Mouse (Mus musculus): Measurements from ENCODE around the gene Il11.

Gene Il11

GRCm38 (mm10) chr7:4794631-4795168 is 12.0 kb upstream of the Il11 start:
- POLR2A ChIA-PET: interaction anchor here (0.6 to 25.1 kb wide), 61 partner anchors 10 to 316 kb away, joined by 3 to 989 read pairs (median 4); partner anchors contain the start of genes Cox6b2 (in 4 of the 4), Kmt5c (in 3 of the 4), Ube2s (in 3 of the 4) and Hspbp1 (in 2 of the 4)
- CTCF ChIA-PET: interaction anchor here in 2 of 4 experiments (0.5 to 2.0 kb wide), 5 partner anchors 12 to 72 kb away, joined by 3 to 10 read pairs (median 4); partner anchors contain the start of genes Cox6b2 (in 1 of the 2) and Kmt5c (in 1 of the 2)

- CTCF ChIA-PET: interaction anchor here in 2 of 4 experiments (0.6 to 1.4 kb wide), 6 partner anchors 13 to 284 kb away, joined by 3 to 5 read pairs (median 4); partner anchors contain the start of gene Cox6b2 (in 1 of the 2)
- POLR2A ChIA-PET: interaction anchor here (0.5 to 25.1 kb wide), 79 partner anchors 10 to 322 kb away, joined by 3 to 989 read pairs (median 9); partner anchors contain the start of genes Cox6b2 (in 4 of the 4), Kmt5c (in 3 of the 4), Ube2s (in 3 of the 4) and Hspbp1 (in 2 of the 4)
Observed at GRCm38 (mm10) chr7:4793674-4794073, 11.0 kb upstream of the Il11 start.

DNA sequence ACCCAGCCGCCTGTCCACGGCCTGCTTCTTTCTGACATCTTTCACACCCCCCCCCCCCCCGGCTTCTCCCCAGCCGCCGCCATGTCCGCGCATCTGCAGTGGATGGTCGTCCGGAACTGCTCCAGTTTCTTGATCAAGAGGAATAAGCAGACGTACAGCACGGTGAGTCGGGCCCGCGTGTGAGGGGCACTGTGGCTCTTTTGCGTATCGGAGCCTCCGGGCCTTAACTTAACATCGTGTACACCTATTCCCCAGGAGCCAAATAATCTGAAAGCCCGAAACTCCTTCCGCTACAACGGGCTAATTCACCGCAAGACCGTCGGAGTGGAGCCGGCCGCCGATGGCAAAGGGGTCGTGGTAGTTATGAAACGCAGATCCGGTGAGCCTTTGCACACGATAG is 10.6 kb upstream of the Il11 start:
- ChIA-PET CTCF (interaction anchor here in 3 of 4 experiments (0.5 to 1.3 kb wide), 17 partner anchors 13 to 1532 kb away, joined by 3 to 8 read pairs (median 3); partner anchors contain the start of genes Cnot3 (in 1 of the 3), Cox6b2 (in 1 of the 3) and Kmt5c (in 1 of the 3)), POLR2A (interaction anchor here (0.5 to 25.1 kb wide), 238 partner anchors 10 to 1569 kb away, joined by 3 to 989 read pairs (median 5); partner anchors contain the start of genes Cox6b2 (in 4 of the 4), Fam71e2 (in 4 of the 4), Tmem190 (in 4 of the 4) and Ube2s (in 4 of the 4))

DNA sequence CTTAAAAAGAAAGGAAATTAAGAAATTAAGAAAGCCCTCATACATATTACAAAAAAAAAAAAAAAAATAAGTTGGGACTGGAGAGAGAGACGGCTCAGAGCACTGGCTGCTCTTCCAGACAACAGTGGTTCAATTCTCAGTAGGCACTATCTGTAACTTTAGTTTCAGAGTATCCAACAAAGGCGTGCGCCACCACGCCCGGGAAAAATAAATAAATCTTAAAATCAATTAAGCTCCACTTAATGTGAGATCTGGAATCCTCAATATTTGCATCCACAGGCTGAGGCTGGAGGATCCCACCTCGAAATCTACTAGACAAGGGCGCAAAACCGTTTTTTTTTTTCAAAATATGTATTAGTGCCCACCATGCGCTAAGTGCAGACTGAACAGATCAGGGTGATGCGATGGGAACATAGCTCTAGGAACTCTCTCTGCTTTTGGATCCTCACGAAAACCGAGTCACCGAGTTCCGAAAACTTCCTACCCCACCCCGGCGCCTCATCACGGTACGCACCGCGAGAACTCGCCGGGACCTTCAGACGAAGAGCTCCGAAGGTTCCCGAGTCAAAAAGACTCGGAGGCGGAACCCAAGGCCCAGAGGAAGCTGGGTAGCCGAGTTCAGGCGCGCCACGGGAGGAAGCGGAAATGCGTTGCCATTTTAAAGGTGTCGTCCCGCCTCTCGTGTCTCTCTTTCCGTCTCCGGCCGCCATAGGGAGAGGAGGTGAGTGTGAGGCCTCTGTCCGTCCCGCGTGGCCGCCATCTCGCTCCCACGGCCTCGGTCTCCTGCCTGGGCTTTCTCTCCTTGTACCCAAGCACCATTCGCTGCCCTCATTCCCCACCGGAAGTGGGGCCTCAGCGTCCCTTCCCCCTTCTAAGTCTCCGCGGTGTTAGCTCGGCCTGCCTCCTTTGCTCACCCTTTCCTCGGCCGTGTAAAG is 9.9 kb upstream of the Il11 start, which contains the start of gene Rpl28:
TSS of gene Rpl28 (plus strand) at position 597 of the 935 bp plus-strand sequence.
- ChIA-PET POLR2A (interaction anchor here (0.5 to 25.1 kb wide), 265 partner anchors 9 to 1570 kb away, joined by 3 to 989 read pairs (median 5); partner anchors contain the start of genes Cox6b2 (in 4 of the 4), Fam71e2 (in 4 of the 4), Tmem190 (in 4 of the 4) and Ube2s (in 4 of the 4)), CTCF (interaction anchor here (0.5 to 1.3 kb wide), 21 partner anchors 14 to 1531 kb away, joined by 3 to 8 read pairs (median 3); partner anchors contain the start of genes Cnot3 (in 1 of the 4), Cox6b2 (in 1 of the 4) and Kmt5c (in 1 of the 4))

- POLR2A ChIA-PET: interaction anchor here (0.6 to 25.1 kb wide), 98 partner anchors 8 to 1499 kb away, joined by 3 to 989 read pairs (median 5); partner anchors contain the start of genes Cox6b2 (in 4 of the 4), Hspbp1 (in 3 of the 4), Isoc2a (in 3 of the 4) and Kmt5c (in 3 of the 4)
Observed at GRCm38 (mm10) chr7:4789436-4789935, 6.8 kb upstream of the Il11 start, which contains the start of gene Tmem238. Tmem238 (minus strand) TSS chr7:4789656.

DNA sequence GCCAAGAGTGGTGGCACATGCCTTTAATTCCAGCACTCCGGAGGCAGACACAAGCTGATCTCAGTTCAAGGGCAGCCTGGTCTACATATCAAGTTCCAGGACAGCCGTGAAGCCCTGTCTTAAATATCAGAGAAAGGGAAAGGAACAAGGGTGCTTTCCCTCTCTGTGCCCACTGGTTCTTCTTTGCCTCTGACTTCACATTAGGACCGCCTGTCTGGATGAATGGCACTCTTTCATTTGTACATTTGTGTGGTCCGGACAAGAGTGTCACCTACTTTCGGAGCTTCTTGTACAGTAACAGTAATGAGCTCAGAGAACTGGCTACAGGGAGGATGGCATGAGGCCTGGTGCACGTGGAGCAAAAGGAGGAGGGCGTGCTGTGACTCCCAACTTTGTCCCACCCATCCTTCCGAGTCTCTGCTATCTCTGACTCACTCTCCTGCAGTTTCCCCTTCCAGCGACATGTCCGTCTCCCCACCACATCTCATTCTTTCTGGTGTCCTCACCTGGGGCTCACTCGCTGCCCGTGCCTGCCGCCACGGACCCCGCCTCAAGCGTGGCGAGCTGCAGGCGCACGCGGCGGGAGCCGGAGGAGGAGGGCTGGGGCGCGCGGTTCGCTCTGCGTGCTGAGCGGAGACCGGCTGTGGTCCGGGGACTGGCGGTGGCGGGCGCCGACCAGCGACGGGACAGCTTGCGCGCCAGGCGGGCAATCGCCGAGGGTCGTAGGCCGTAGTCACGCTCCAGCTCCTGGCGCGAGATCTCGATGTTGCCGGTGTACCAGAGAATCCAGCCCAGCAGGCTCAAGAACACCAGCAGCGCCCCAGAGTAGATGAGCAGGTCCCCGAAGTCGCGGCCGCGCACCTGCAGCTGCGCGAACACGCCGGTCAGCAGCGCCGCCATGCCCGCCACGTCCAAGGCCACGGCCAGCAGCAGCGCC is 6.1 kb upstream of the Il11 start:
- CTCF ChIA-PET: interaction anchor here (0.5 to 1.6 kb wide), 8 partner anchors 12 to 241 kb away, joined by 3 to 6 read pairs (median 3); partner anchors contain the start of gene Syt5 (in 1 of the 4)
- POLR2A ChIA-PET: interaction anchor here (0.5 to 25.1 kb wide), 112 partner anchors 7 to 1572 kb away, joined by 3 to 989 read pairs (median 5); partner anchors contain the start of genes Cox6b2 (in 4 of the 4), Hspbp1 (in 3 of the 4), Isoc2a (in 3 of the 4) and Kmt5c (in 3 of the 4)

More at GRCm38 (mm10) chr7:4789436-4789935, 6.8 kb upstream of the Il11 start, which contains the start of gene Tmem238:
- CTCF ChIA-PET: interaction anchor here (0.7 to 1.6 kb wide), 7 partner anchors 12 to 244 kb away, joined by 3 to 6 read pairs (median 3); partner anchors contain the start of gene Syt5 (in 1 of the 4)

DNA sequence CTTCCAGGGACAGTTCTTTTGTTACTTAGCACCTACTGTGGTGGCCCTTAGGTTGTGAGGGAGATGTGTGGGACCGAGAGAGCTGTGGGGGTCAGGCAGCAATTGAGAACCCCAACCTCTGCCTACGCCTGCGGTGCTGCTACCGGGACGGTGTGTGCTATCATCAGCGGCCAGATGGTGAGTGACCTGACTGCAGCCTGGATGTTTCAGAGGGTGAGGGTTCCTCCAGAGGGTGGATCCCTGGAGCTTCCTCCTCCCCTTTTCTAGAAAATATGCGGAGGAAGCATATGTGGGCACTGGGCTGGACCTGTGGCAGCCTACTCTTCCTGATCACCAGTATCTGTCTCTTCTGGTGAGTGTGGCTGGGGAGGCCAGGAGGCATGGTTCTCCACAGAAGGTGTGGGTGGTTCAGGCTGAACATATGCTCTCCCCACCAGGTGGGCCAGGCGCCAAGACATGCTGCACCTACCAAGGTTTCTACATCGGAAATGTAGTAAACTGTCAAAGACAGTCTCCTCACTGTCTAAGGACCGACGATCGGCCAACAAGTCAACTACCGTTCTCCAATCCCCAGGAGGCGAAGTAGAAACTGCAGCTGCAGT is 1.1 kb upstream of the Il11 start:
- ChIA-PET POLR2A (interaction anchor here (0.6 to 9.8 kb wide), 28 partner anchors 9 to 285 kb away, joined by 3 to 132 read pairs (median 4); partner anchors contain the start of genes Rpl28 (in 4 of the 4), Cox6b2 (in 3 of the 4), Ube2s (in 3 of the 4) and Kmt5c (in 2 of the 4)), CTCF (interaction anchor here in 3 of 4 experiments (0.6 to 1.4 kb wide), 5 partner anchors 23 to 128 kb away, joined by 3 to 6 read pairs (median 3); partner anchors contain the start of genes Cox6b2 (in 1 of the 3) and Hspbp1 (in 1 of the 3))

GRCm38 (mm10) chr7:4782130-4782529 is 529 bp downstream of the Il11 start:
- POLR2A ChIA-PET: interaction anchor here in 3 of 4 experiments (0.7 to 9.8 kb wide), 21 partner anchors 7 to 222 kb away, joined by 3 to 132 read pairs (median 8); partner anchors contain the start of genes Rpl28 (in 3 of the 3), Cox6b2 (in 2 of the 3), Ube2s (in 2 of the 3) and Kmt5c (in 1 of the 3)

GRCm38 (mm10) chr7:4779921-4780320 is 2.7 kb downstream of the Il11 start:
- ChIA-PET POLR2A (interaction anchor here in 3 of 4 experiments (0.5 to 10.9 kb wide), 15 partner anchors 9 to 163 kb away, joined by 3 to 152 read pairs (median 9); partner anchors contain the start of genes Rpl28 (in 3 of the 3), Cox6b2 (in 2 of the 3), Tmem238 (in 2 of the 3) and Ube2s (in 1 of the 3)), CTCF (interaction anchor here in 1 of 4 experiments (1.1 kb wide), 1 partner anchor 27 kb away, joined by 3 read pairs; the partner anchor contains the start of gene Cox6b2)

More at GRCm38 (mm10) chr7:4782130-4782529, 529 bp downstream of the Il11 start:
- CTCF ChIA-PET: interaction anchor here in 2 of 4 experiments (0.6 to 1.5 kb wide), 3 partner anchors 77 to 254 kb away, joined by 3 to 4 read pairs (median 4); no protein-coding TSS in a partner anchor

DNA sequence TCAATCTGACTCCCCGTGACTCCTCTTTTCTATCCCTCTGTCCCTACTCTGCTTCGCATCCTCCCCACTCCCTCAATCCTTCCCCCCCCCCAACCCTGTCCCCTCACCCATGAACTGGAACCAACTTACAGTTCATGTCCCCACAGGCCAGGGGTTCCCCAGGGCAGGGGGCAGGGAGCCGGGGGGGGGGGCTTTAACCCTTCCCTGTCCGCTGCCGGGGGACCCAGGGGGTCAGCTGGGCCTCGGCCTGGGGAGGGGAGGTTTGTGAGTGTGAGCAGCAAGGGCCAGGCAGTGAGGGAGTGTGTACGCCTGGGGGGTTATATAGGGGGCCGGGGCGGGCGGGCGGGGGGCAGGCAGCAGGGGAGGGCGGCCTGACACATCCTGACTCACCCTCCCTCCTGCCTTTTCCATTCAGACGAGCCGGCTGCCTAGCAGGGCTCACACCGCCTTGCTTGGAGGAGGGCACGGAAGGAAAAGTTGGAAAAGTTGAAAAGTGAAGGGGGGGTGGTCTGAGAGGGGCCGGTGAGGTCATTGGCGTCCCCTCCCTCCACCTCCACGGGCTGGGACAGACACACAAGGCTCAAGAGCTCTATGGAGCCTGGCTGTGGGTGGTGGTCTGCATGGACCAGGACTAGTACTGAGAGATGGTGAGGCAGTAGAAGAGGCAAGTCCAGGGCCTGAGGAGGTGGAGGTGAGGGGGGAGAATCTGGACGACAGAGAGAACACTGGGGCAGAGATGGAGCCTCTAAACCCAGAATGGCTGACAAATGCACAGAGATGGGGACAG is 4.6 kb downstream of the Il11 start:
- POLR2A ChIA-PET: interaction anchor here (0.5 to 10.9 kb wide), 41 partner anchors 8 to 231 kb away, joined by 3 to 152 read pairs (median 7); partner anchors contain the start of genes Rpl28 (in 4 of the 4), Tmem238 (in 4 of the 4), Cox6b2 (in 3 of the 4) and Ube2s (in 3 of the 4)
- CTCF ChIA-PET: interaction anchor here in 3 of 4 experiments (0.5 to 1.3 kb wide), 4 partner anchors 11 to 221 kb away, joined by 3 to 10 read pairs (median 5); partner anchors contain the start of genes Shisa7 (in 1 of the 3) and Tmem238 (in 1 of the 3)

DNA sequence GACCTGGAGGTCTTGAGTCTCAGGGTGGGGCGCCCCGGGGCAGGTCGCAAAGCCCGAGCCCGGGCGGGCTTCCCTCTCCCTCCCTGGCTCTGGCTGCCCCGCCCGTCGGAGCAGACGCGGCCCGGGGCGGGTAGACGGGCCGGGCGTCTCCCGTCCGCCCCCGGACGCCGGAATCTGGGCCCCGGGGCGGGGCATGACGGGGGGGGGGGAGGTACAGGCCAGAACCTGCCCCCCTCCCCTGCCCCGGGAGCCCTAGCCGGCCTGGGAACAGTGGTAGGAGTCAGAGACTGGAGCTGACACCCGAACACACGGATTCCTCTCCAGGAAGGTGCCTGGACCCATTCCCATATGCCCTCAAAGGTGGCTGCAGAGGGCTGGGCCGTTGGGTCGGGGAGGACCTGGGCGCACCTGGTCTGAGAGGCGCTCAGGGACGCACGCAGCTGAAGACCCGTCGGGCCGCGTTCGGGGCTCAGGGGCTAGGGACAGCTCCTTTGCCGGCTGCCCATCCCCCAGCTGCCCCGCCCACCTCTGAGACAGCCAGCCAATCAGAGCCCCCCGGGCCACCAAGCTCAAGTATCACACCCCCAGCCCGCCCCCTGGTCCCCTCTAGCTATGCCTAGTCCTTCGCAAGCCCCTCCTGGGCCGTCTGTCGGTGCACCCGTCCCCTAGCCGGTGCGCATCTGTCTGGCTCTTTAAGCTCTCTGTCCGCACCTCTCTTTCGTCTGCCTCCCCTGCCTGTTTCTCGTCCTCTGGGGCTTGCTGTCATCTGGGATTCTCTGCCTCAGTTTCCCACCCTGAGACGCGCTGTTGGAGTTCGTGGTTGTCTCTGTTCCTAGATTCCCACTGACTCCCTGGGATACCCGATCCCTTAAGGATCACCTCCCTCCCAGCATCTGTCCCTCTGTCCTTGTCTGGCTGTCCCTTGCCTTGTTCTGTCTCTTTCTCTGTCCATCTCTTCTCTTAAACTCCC is 5.5 kb downstream of the Il11 start:
- POLR2A ChIA-PET: interaction anchor here (0.5 to 10.9 kb wide), 55 partner anchors 9 to 162 kb away, joined by 3 to 152 read pairs (median 6); partner anchors contain the start of genes Cox6b2 (in 4 of the 4), Rpl28 (in 4 of the 4), Tmem238 (in 4 of the 4) and Ube2s (in 3 of the 4)
- CTCF ChIA-PET: interaction anchor here (0.5 to 1.6 kb wide), 10 partner anchors 9 to 232 kb away, joined by 3 to 10 read pairs (median 4); partner anchors contain the start of genes Shisa7 (in 1 of the 4) and Tmem238 (in 1 of the 4)

GRCm38 (mm10) chr7:4776131-4776530 is 6.5 kb downstream of the Il11 start:
- ChIA-PET POLR2A (interaction anchor here (0.8 to 10.9 kb wide), 30 partner anchors 10 to 287 kb away, joined by 3 to 152 read pairs (median 10); partner anchors contain the start of genes Rpl28 (in 4 of the 4), Tmem238 (in 4 of the 4), Cox6b2 (in 3 of the 4) and Ube2s (in 2 of the 4)), CTCF (interaction anchor here in 2 of 4 experiments (1.0 to 1.6 kb wide), 3 partner anchors 10 to 71 kb away, joined by 3 to 7 read pairs (median 3); no protein-coding TSS in a partner anchor)
